Mouse (Mus musculus): ENCODE results near the gene Tmem183a. TPM values are rescaled to one million over a fixed set of nuclear protein-coding genes. Genes with fewer than 3 reads are reported as not detected.

Tmem183a gene
- polyA plus RNA-seq, 1 experiment from 2014 or later: 118 TPM

DNA sequence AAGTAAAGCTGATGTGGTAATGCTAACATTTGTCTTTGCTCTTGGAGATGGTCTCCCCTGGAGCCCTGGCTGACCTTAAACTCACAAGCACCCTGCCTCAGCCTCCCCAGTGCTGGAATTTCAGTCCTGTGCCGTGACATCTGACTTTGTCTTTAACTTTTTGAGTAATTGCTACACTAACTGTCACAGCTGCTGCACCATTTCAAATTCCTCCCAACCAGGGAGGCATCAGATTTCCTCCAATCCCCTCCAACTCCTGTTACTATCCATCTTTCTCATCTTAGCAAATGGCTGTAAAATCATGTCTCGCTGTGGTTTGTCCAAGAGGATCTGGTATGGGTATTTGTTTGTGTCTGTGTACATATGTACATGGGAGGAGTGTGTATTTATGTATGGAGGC is 12.3 kb upstream of the Tmem183a start:
- H3K4me3 ChIP-seq: no peak overlapping the region
- no peaks in the 10 kb centered on the region for H3K36me3 ChIP-seq
- H3K4me1 ChIP-seq: no peaks in the 10 kb centered on the region
- no peak overlapping the region for H3K27ac ChIP-seq
- no peaks in the 10 kb centered on the region for H3K27me3 ChIP-seq (ENCODE audit: low read depth, poor library complexity, severe bottlenecking)
- H3K9me3 ChIP-seq (replicated peaks): no peaks in the 10 kb centered on the region
- 72% methylated on average over 2 of the region's 2 CpGs for WGBS
- no peak for DNase-seq (ENCODE audit: low spot score)

DNA sequence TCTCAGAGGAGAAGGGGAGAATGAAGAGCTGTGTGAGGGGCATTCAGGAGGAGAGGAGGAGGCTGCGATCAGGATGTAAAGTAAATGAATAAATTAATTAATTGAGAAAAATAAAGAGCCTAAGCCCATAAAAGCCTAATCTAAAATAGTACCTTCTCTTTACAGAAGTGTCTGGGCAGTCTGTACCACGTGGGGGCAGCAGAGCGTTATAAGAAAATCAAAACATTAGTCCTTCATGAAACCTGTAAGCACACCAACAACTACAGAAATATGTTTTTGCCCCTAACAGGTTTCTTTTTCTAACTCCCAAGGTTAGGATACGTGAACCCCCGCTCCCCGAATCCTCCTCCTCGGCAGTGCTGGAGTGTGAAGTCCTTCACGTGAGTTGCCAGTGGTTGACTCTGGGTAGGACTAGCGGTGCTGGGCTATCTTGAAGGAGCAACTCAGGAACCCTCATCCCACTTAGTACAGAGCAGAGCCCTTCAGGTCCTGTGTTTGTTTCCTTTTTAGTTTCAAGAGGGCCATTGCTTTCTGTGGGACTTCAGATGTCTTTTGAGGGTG is 7.1 kb upstream of the Tmem183a start:
- DNase-seq (ENCODE audit: low spot score): peak; percentile 50
- H3K4me3 ChIP-seq: no peak overlapping the region
- whole genome bisulfite sequencing: 56% methylated on average over 9 of the region's 9 CpGs

DNA sequence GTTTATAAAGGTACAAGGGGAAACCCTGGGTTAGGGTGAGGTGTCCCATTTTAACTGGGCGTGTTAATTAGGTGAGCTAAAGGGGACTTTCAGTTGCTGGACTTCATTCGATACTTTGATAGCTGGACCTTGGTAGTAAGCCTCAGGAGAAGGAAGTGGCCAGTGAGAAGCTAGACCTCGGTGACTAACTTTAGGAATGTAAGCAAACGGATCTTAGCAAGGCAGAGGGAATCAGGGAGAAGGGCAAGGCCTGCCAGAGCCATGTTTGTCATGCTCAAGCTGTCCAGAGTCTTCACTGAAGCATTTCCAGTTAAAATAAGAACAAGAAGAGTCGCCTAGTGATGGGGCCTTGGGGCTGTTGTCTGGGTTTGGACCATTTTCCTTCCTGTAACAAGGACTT is 3.7 kb upstream of the Tmem183a start:
- Histone ChIP-seq H3K27me3 (ENCODE audit: low read depth, poor library complexity, severe bottlenecking) (no peaks in the 10 kb centered on the region), H3K27ac (no peak overlapping the region), H3K4me3 (no peak overlapping the region), H3K9me3 (replicated peaks) (no peaks in the 10 kb centered on the region), H3K4me1 (peaks cover 13% of the 10 kb centered on the region), H3K36me3 (peaks cover 2% of the 10 kb centered on the region)
- no peak for DNase-seq (ENCODE audit: low spot score)
- WGBS: 70% methylated on average over 5 of the region's 5 CpGs

More for the DNA sequence above, 7.1 kb upstream of the Tmem183a start:
- H3K9me3 ChIP-seq (replicated peaks): no peaks in the 10 kb centered on the region
- no peak overlapping the region for H3K27ac ChIP-seq
- H3K27me3 ChIP-seq (ENCODE audit: low read depth, poor library complexity, severe bottlenecking): no peaks in the 10 kb centered on the region
- no peaks in the 10 kb centered on the region for H3K36me3 ChIP-seq
- H3K4me1 ChIP-seq: no peaks in the 10 kb centered on the region

DNA sequence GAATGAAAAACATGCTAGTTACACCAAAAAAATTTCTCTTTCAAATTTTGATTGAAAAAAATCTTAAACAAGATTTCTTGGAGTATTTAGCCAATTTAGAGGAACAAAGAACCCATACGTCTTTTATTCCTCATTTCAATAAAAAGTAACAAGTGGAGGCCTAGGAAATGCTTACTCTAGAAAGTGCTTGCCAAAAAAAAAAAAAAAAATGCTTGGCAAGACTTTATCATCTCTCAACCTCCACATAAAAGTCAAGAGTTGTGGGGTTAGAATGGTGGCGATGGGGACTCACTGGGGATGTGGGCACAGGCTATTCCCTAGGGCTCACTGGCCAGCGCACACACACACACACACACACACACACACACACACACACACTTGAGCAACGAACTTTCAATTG is 1.4 kb upstream of the Tmem183a start:
- no peaks in the 10 kb centered on the region for H3K27me3 ChIP-seq (ENCODE audit: low read depth, poor library complexity, severe bottlenecking)
- no peaks in the 10 kb centered on the region for H3K9me3 ChIP-seq (replicated peaks)
- peaks cover 25% of the 10 kb centered on the region for H3K36me3 ChIP-seq
- peaks cover 13% of the 10 kb centered on the region for H3K4me1 ChIP-seq
- no peak overlapping the region for H3K27ac ChIP-seq
- WGBS: 81% methylated on average over 4 of the region's 4 CpGs
- H3K4me3 ChIP-seq: no peak overlapping the region
- no peak for DNase-seq (ENCODE audit: low spot score)

DNA sequence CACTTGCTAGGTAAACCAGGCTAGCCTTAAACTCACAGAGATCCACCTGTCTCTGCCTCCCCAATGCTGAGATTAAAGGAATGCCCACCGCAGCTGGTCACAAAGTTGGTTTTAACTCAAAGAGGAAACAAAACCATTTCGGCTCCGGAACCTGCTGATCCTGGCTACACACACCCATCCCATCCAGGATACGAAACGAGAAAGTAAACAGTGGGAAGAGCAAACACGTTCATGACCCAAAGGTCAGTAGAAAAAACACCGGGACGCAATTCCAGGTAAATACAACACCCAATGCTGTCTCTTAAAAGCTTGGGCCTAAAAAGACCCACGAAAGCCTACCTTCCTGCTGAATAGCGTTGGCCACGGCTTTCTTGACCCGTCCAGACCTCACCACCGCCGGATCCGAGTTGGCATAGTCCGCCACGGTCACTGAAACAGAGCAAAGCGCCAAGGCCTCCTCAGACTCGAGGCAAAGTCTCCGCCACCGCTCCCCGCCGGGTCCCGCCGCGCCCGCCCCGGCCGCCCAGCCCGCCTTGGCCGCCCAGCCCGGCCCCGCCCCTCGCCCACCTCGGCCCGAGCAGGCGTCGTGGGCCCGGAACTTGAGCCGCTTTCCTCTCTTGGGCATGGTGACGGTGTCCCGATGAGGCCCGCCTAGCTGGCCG is 453 bp downstream of the Tmem183a start:
- Histone ChIP-seq H3K9me3 (replicated peaks) (no peaks in the 10 kb centered on the region), H3K27ac (peak overlapping the region; percentile 95), H3K4me3 (peak overlapping the region; percentile 93), H3K27me3 (ENCODE audit: low read depth, poor library complexity, severe bottlenecking) (no peaks in the 10 kb centered on the region), H3K4me1 (peaks cover 13% of the 10 kb centered on the region), H3K36me3 (peaks cover 41% of the 10 kb centered on the region)
- no peak for DNase-seq (ENCODE audit: low spot score)
- 2% methylated on average over 44 of the region's 44 CpGs for WGBS

- DNase-seq (ENCODE audit: low spot score): no peak
- Histone ChIP-seq H3K36me3 (peaks cover 48% of the 10 kb centered on the region), H3K4me1 (peaks cover 13% of the 10 kb centered on the region), H3K4me3 (peak overlapping the region; percentile 93), H3K9me3 (replicated peaks) (no peaks in the 10 kb centered on the region), H3K27me3 (ENCODE audit: low read depth, poor library complexity, severe bottlenecking) (no peaks in the 10 kb centered on the region), H3K27ac (no peak overlapping the region)
- 86% methylated on average over 7 of the region's 7 CpGs for WGBS
Measured at GRCm38 (mm10) chr1:134360656-134361055, 1.1 kb downstream of the Tmem183a start.

DNA sequence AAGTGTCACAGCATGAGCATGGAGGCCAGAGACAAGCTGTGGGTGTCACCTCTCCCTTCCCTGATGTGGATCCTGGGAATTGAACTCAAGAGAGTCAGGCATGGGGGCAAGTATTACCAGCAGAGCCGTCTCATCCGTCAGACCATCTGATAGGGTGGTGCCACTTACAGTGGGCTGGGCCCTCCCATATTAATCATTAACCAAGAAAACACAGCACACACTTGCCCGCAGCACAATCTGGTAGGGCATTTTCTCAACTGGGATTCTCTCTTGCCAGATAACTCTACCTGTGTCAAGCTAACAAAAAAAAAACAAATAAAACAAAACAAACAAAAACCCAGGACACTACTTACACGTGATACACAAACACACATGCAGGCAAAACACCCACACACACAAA is 4.3 kb downstream of the Tmem183a start:
- no peaks in the 10 kb centered on the region for H3K27me3 ChIP-seq (ENCODE audit: low read depth, poor library complexity, severe bottlenecking)
- H3K4me1 ChIP-seq: peaks cover 9% of the 10 kb centered on the region
- no peak for DNase-seq (ENCODE audit: low spot score)
- no peak overlapping the region for H3K27ac ChIP-seq
- peaks cover 80% of the 10 kb centered on the region for H3K36me3 ChIP-seq
- H3K9me3 ChIP-seq (replicated peaks): no peaks in the 10 kb centered on the region
- 88% methylated on average over 4 of the region's 4 CpGs for WGBS
- no peak overlapping the region for H3K4me3 ChIP-seq

DNA sequence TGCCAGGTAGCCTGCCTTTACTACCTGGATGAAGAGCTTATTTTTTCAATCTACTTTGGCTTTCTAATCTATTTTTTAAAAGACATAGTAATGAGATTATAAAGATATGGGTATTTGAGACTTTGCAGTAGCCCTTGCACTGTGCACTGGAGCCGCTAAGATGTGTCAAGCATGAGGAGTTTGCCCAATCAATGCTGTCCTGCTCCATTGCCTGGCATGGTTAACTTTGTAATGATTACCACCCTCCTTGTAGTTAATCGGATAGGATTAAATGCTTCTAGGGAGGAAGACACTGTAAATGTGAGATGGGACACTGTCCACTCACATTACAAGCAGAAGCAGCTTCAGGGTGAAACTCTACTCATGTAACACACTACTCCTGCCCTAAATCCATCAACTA is 8.5 kb downstream of the Tmem183a start:
- Histone ChIP-seq H3K36me3 (peaks cover 94% of the 10 kb centered on the region), H3K4me1 (no peaks in the 10 kb centered on the region), H3K27ac (no peak overlapping the region), H3K27me3 (ENCODE audit: low read depth, poor library complexity, severe bottlenecking) (no peaks in the 10 kb centered on the region), H3K9me3 (replicated peaks) (no peaks in the 10 kb centered on the region), H3K4me3 (no peak overlapping the region)
- 95% methylated on average over 2 of the region's 2 CpGs for WGBS
- DNase-seq (ENCODE audit: low spot score): no peak

DNA sequence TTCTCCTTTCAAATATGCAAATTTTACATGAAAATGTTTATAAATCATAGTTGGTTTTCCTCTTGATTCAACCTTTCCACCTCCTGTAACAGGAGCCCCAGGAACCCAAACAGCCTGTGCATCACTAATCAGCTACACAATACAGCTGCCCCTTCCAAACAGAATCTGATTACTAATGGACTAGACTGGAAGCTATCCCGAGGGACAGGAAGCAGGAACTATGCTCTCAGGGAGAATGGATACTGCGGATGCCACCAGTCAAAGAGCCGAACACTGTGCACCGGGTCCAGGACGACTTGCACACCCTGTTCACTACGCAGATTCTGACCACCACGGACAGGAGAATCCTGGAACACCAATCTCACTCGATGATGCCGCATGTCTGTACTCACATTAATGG is 14.0 kb downstream of the Tmem183a start:
- Histone ChIP-seq H3K4me3 (no peak overlapping the region), H3K27me3 (ENCODE audit: low read depth, poor library complexity, severe bottlenecking) (no peaks in the 10 kb centered on the region), H3K27ac (no peak overlapping the region), H3K36me3 (peaks cover 69% of the 10 kb centered on the region), H3K4me1 (peaks cover 15% of the 10 kb centered on the region), H3K9me3 (replicated peaks) (no peaks in the 10 kb centered on the region)
- no peak for DNase-seq (ENCODE audit: low spot score)
- 90% methylated on average over 9 of the region's 9 CpGs for WGBS

DNA sequence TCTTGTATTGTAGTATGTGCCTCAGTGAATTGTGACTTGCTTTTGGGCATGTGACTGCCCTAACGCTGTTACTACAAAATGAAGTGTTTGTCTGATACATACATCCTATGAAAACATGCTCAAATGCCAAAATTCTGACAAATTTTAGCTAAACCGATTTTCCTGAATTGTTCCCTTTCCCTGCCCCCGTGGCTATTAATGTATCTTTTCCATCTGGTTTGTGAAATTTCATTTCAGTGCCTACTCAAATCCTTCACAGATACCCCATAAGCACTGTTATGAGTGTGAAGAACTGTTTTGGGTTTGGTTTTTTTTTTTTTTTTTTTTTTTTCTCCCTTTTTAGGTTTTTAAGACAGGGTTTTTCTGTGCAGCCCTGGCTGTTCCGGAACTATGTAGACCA is 16.7 kb downstream of the Tmem183a start:
- Histone ChIP-seq H3K9me3 (replicated peaks) (no peaks in the 10 kb centered on the region), H3K4me3 (peak overlapping the region; percentile 58; the same call in 1 of the 2 replicates), H3K27ac (peak overlapping the region; percentile 72), H3K36me3 (peaks cover 41% of the 10 kb centered on the region), H3K4me1 (peaks cover 15% of the 10 kb centered on the region), H3K27me3 (ENCODE audit: low read depth, poor library complexity, severe bottlenecking) (no peaks in the 10 kb centered on the region)
- WGBS: 76% methylated on average over 4 of the region's 4 CpGs
- DNase-seq (ENCODE audit: low spot score): peak; percentile 22

GRCm38 (mm10) chr1:134344005-134344950 is 17.5 kb downstream of the Tmem183a start:
- under 1% methylated on average over 54 of the region's 54 CpGs for WGBS
- peaks cover 15% of the 10 kb centered on the region for H3K4me1 ChIP-seq
- DNase-seq (ENCODE audit: low spot score): peak; percentile 97
- H3K27me3 ChIP-seq (ENCODE audit: low read depth, poor library complexity, severe bottlenecking): no peaks in the 10 kb centered on the region
- no peaks in the 10 kb centered on the region for H3K9me3 ChIP-seq (replicated peaks)
- peaks cover 33% of the 10 kb centered on the region for H3K36me3 ChIP-seq
- H3K27ac ChIP-seq: peak overlapping the region; percentile 72
- H3K4me3 ChIP-seq: peak overlapping the region; percentile 58

GRCm38 (mm10) chr1:134343567-134343966 is 18.2 kb downstream of the Tmem183a start:
- Histone ChIP-seq H3K36me3 (peaks cover 29% of the 10 kb centered on the region), H3K4me1 (peaks cover 15% of the 10 kb centered on the region), H3K4me3 (peak overlapping the region; percentile 58), H3K27me3 (ENCODE audit: low read depth, poor library complexity, severe bottlenecking) (no peaks in the 10 kb centered on the region), H3K9me3 (replicated peaks) (no peaks in the 10 kb centered on the region), H3K27ac (no peak overlapping the region; the same call in 1 of the 2 replicates)
- 8% methylated on average over 2 of the region's 2 CpGs for WGBS
- DNase-seq (ENCODE audit: low spot score): no peak

DNA sequence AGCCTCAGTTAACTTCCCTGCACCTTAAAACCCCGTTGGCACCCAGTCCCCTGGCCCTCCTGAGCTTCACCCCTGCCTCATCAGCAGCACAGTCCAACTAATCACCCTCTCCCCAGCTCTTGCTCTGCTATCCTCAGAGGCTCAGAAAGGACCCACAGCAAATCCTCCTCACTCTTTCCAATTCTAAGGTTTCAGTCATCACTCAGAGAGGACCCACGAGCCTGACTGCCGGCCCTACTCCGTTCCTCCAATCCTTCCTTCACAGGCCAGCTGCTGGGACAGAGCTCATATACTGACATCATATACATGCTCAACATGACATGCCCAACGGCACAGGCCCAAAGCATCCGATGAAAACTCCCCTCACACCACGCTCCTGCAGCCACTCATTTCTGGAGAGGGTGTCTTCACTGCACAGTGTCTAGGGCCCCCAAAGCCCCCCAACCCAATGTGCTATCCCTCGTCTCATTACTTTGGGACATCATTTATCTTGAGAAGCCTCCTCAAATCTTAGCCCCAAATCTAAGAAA is 18.9 kb downstream of the Tmem183a start:
- H3K36me3 ChIP-seq: peaks cover 23% of the 10 kb centered on the region
- H3K9me3 ChIP-seq (replicated peaks): no peaks in the 10 kb centered on the region
- H3K4me3 ChIP-seq: no peak overlapping the region
- H3K27me3 ChIP-seq (ENCODE audit: low read depth, poor library complexity, severe bottlenecking): no peaks in the 10 kb centered on the region
- WGBS: 84% methylated on average over 8 of the region's 8 CpGs
- peak; percentile 27 for DNase-seq (ENCODE audit: low spot score)
- H3K27ac ChIP-seq: no peak overlapping the region
- peaks cover 15% of the 10 kb centered on the region for H3K4me1 ChIP-seq
